Mouse (Mus musculus) cortical plate, adult 2 months (tissue): ENCODE measurements at regions not wholly inside any gene's neighbourhood (a gene's known extent, or its start where the extent isn't known, plus 50 kb on each side); places are given as distances from the start of the nearest gene placed in this dataset.

Experiments used
- CTCF ChIP-seq: fragments of 200-500 bp; IDR thresholded peaks from 2 replicates; pipeline ENCODE4 v1.5.1; 2011; ENCODE audit warnings: mild to moderate bottlenecking, control low read depth, low read length; ENCODE audit not compliant: insufficient read depth; ENCODE audit errors: extremely low read depth
- POLR2A ChIP-seq: fragments of 200-500 bp; IDR thresholded peaks from 2 replicates; pipeline ENCODE4 v1.6.1; 2011; ENCODE audit warnings: mild to moderate bottlenecking, low read length, control low read depth; ENCODE audit not compliant: insufficient read depth; ENCODE audit errors: extremely low read depth

- TF ChIP-seq POLR2A: no peak
- no peak for TF ChIP-seq CTCF
These were observed 348.0 kb downstream of the Plod2 start for GRCm38 (mm10) chr9:92890063-92890462.
